Mouse (Mus musculus) kidney, embryonic 14.5 days (tissue): Measurements from ENCODE around the gene Polr2e. TPM values are rescaled to one million over a fixed set of nuclear protein-coding genes. Genes with fewer than 3 reads are reported as not detected.

Experiments
- ATAC-seq: fragments of 200-750 bp; cut with Nextera tagmentation; 2 replicates; pipeline ENCODE4 v1.8.0; 2017; ENCODE audit warnings: moderate number of reproducible peaks, mild to moderate bottlenecking, moderate TSS enrichment, moderate library complexity; ENCODE audit not compliant: low FRiP score, low TSS enrichment
- H3K27ac ChIP-seq: fragments of 300-500 bp; sonication (generic); 2 replicates; pipeline ENCODE4 v1.5.1; 2014; ENCODE audit warnings: low read depth, mild to moderate bottlenecking, low read length, moderate library complexity, mixed read lengths
- H3K27me3 ChIP-seq: fragments of 300-500 bp; sonication (generic); 2 replicates; pipeline ENCODE4 v1.6.1; 2014; ENCODE audit warnings: mild to moderate bottlenecking, low read length; ENCODE audit not compliant: control insufficient read depth, insufficient read depth
- H3K36me3 ChIP-seq: fragments of 300-500 bp; sonication (generic); 2 replicates; pipeline ENCODE4 v1.6.1; 2014; ENCODE audit warnings: low read length, mixed read lengths; ENCODE audit not compliant: control insufficient read depth, insufficient read depth
- H3K4me1 ChIP-seq: fragments of 300-500 bp; sonication (generic); 2 replicates; pipeline ENCODE4 v1.6.1; 2014; ENCODE audit warnings: low read length, mixed read lengths; ENCODE audit not compliant: control insufficient read depth, insufficient read depth
- H3K4me2 ChIP-seq: fragments of 300-500 bp; sonication (generic); replicated peaks from 2 replicates; pipeline ENCODE4 v1.6.1; 2014; ENCODE audit warnings: low read depth, mild to moderate bottlenecking, low read length
- H3K4me3 ChIP-seq: fragments of 300-500 bp; sonication (generic); 2 replicates; pipeline ENCODE4 v1.5.1; 2014; ENCODE audit warnings: mild to moderate bottlenecking, low read length
- H3K9ac ChIP-seq: fragments of 300-500 bp; sonication (generic); 2 replicates; pipeline ENCODE4 v1.6.1; 2014; ENCODE audit warnings: low read depth, mild to moderate bottlenecking, low read length, moderate library complexity
- H3K9me3 ChIP-seq: fragments of 300-500 bp; sonication (generic); 2 replicates; pipeline ENCODE4 v1.6.1; 2016; ENCODE audit warnings: low read length; ENCODE audit not compliant: control insufficient read depth
- WGBS: fragments of 180-500 bp; shearing (Covaris S2); extraction: QIAGEN DNeasy Blood & Tissue Kit; methylation state at CpG from one replicate; pipeline ENCODE4 v1.1.7; 2014; 5-methylcytosine and 5-hydroxymethylcytosine counted together
- polyA plus RNA-seq: library from polyadenylated mRNA; unstranded; fragments of >200 nt; fragmentation: Nextera tagmentation; extraction: Ambion mirVana; gene quantifications from 2 replicates; pipeline ENCODE4 v1.2.1, GENCODE M21; 2014

Polr2e gene
- polyA plus RNA-seq, 1 experiment from 2014 or later = 276 TPM

- Histone ChIP-seq H3K4me2 (no peak overlapping the region), H3K9ac (peak overlapping the region; percentile 0; the same call in 1 of the 2 replicates), H3K27me3 (no peaks in the 10 kb centered on the region), H3K9me3 (no peaks in the 10 kb centered on the region), H3K27ac (peak overlapping the region; percentile 55; the same call in 1 of the 2 replicates), H3K36me3 (peaks cover 44% of the 10 kb centered on the region), H3K4me1 (peaks cover 11% of the 10 kb centered on the region), H3K4me3 (no peak overlapping the region)
- WGBS = 38% methylated on average over 9 of the region's 9 CpGs
- ATAC-seq = 0 out of 2 replicates have a peak, but pooled peaks have one; percentile 18
Measured at GRCm38 (mm10) chr10:80033511-80034391, 5.8 kb downstream of the Polr2e start.

DNA sequence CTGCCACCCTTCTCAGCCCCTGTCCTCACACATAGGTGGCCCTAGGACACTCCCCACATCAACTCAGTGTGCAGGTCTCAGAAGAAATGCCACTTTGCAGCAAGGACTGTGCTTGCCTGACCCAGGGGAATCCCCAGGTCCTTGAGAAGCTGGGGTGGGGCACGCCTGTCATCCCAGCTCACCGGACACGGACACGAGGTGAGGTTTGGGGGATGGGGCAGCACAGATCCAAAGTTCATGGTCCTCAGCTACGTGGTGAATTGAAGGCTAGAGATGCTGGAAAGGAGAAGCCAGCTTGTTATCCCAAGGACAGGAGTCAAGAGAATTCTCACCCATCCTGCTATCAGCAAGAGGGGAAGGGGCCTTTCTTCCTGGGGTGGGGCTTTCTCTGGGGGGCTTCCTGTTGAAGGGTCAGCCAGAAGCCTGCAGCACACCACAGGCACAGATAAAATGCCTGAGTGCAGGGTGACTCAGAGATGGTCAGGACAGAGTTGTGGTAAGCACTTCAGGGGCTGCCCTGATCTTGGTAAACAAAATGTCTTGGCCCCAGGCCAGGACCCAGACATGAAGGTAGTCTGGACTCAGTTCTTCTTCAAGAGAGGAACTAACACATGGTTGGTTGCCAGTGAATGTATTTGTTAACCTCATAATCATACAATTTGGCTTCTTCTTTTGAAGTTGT lies 6.7 kb downstream of the Polr2e start:
- ATAC-seq = no peak
- WGBS = 56% methylated on average over 5 of the region's 5 CpGs

DNA sequence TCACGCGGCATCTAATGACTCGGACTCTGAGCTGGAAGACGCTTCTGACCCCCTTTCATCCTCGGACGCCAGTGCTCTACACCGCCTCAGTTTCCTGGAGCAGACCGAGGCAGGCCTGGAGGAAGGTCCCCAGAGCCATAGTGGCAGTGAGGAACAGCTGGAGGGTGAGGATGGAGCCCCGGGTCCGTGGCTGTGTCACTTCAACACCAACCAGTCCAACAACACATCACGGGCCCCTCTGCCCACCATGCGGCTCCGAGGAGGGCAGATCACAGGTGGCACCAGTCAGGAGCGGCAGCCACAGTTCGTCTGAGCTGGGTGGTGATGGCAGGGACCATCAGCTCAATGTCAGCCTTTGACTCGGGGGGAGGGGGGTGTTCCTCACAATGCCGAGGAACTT lies 8.9 kb downstream of the Polr2e start:
- Histone ChIP-seq H3K27ac (no peak overlapping the region), H3K9me3 (no peaks in the 10 kb centered on the region), H3K4me3 (no peak overlapping the region), H3K27me3 (no peaks in the 10 kb centered on the region), H3K36me3 (peaks cover 17% of the 10 kb centered on the region), H3K9ac (no peak overlapping the region), H3K4me1 (0 out of 2 replicates have a peak, but pooled peaks cover 3% of the 10 kb centered on the region), H3K4me2 (no peak overlapping the region)
- 77% methylated on average over 17 of the region's 17 CpGs for WGBS
- no peak for ATAC-seq

More for the DNA sequence above, 6.7 kb downstream of the Polr2e start:
- no peaks in the 10 kb centered on the region for H3K9me3 ChIP-seq
- H3K9ac ChIP-seq = peak overlapping the region; percentile 31; the same call in 1 of the 2 replicates
- H3K4me1 ChIP-seq = peaks cover 3% of the 10 kb centered on the region; the same call in 1 of the 2 replicates
- H3K4me3 ChIP-seq = no peak overlapping the region
- peak overlapping the region; percentile 30; the same call in 1 of the 2 replicates for H3K27ac ChIP-seq
- no peaks in the 10 kb centered on the region for H3K27me3 ChIP-seq
- H3K36me3 ChIP-seq = peaks cover 37% of the 10 kb centered on the region
- H3K4me2 ChIP-seq = no peak overlapping the region

DNA sequence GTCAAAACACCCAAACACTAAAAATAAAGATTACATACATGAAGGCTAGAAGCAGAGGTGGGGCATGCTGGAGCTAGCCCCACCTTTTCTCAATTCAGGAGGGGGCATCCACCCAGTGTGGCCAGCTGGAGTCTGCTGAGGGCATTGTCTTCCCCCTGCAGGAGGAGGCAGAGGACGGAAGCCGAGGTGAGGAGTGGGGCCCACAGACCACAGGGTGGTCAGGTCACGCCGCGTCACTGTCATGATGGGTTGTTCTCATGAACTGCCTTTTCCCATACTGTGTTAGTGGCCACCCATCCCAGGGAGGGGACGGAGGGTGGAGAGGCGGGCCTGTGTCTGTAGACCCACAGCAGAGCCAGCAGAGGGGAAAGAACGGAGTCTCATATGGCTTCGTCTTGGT lies 9.4 kb downstream of the Polr2e start:
- Histone ChIP-seq H3K9me3 (no peaks in the 10 kb centered on the region), H3K4me2 (no peak overlapping the region), H3K36me3 (peaks cover 12% of the 10 kb centered on the region), H3K9ac (no peak overlapping the region; the same call in 1 of the 2 replicates), H3K4me3 (no peak overlapping the region), H3K27me3 (no peaks in the 10 kb centered on the region), H3K27ac (no peak overlapping the region), H3K4me1 (0 out of 2 replicates have a peak, but pooled peaks cover 3% of the 10 kb centered on the region)
- no peak for ATAC-seq
- WGBS = 79% methylated on average over 9 of the region's 9 CpGs

- Histone ChIP-seq H3K4me2 (no peak overlapping the region), H3K9me3 (no peaks in the 10 kb centered on the region), H3K9ac (no peak overlapping the region), H3K4me1 (0 out of 2 replicates have a peak, but pooled peaks cover 3% of the 10 kb centered on the region), H3K4me3 (no peak overlapping the region), H3K27ac (no peak overlapping the region), H3K27me3 (no peaks in the 10 kb centered on the region), H3K36me3 (peaks cover 3% of the 10 kb centered on the region; the same call in 1 of the 2 replicates)
- WGBS = 92% methylated on average over 13 of the region's 13 CpGs
- no peak for ATAC-seq
Measured at GRCm38 (mm10) chr10:80028521-80028846, 11.1 kb downstream of the Polr2e start.

- Histone ChIP-seq H3K4me3 (no peak overlapping the region), H3K36me3 (peaks cover 3% of the 10 kb centered on the region; the same call in 1 of the 2 replicates), H3K9me3 (no peaks in the 10 kb centered on the region), H3K9ac (no peak overlapping the region), H3K27me3 (no peaks in the 10 kb centered on the region), H3K4me2 (no peak overlapping the region), H3K27ac (no peak overlapping the region), H3K4me1 (no peaks in the 10 kb centered on the region)
- ATAC-seq = peak; percentile 29; the same call in 1 of the 2 replicates
- 75% methylated on average over 20 of the region's 20 CpGs for WGBS
Measured at GRCm38 (mm10) chr10:80027681-80028520, 11.7 kb downstream of the Polr2e start.

DNA sequence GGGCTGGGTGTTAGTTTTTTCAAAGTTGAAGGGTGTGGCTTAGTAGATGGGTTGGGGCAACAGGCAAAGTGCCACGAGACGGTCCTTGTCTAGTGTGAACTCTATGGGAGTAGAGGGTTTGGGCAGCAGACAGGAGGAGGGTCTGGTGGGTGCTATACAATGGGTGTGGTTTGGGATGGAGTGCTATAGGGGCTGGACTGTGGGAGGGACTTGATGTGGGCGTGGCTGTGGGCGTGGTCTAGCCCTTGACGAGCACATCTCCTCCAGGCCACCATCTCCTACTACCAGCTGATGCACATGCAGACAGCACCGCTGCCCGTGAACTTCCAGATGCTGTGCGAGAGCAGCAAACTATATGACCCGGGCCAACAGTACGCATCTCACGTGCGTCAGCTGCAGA lies 13.7 kb downstream of the Polr2e start:
- H3K4me2 ChIP-seq = no peak overlapping the region
- H3K9me3 ChIP-seq = no peaks in the 10 kb centered on the region
- no peaks in the 10 kb centered on the region for H3K27me3 ChIP-seq
- WGBS = 54% methylated on average over 12 of the region's 12 CpGs
- no peak overlapping the region for H3K27ac ChIP-seq
- H3K4me3 ChIP-seq = no peak overlapping the region
- H3K9ac ChIP-seq = no peak overlapping the region
- H3K36me3 ChIP-seq = peaks cover 3% of the 10 kb centered on the region; the same call in 1 of the 2 replicates
- no peak for ATAC-seq
- H3K4me1 ChIP-seq = no peaks in the 10 kb centered on the region

GRCm38 (mm10) chr10:80025463-80025862 lies 14.1 kb downstream of the Polr2e start:
- Histone ChIP-seq H3K9me3 (no peaks in the 10 kb centered on the region), H3K4me2 (no peak overlapping the region), H3K4me1 (no peaks in the 10 kb centered on the region), H3K27me3 (no peaks in the 10 kb centered on the region), H3K27ac (no peak overlapping the region), H3K9ac (no peak overlapping the region), H3K4me3 (no peak overlapping the region), H3K36me3 (peaks cover 3% of the 10 kb centered on the region; the same call in 1 of the 2 replicates)
- no peak for ATAC-seq
- whole genome bisulfite sequencing = 74% methylated on average over 10 of the region's 10 CpGs
